7 mouse cellular contexts compared by ENCODE assay signal in genomic region chr1:37300650-37301049, GRCm38 (mm10). TPM values are rescaled to one million over a fixed set of nuclear protein-coding genes. Genes with fewer than 3 reads are reported as not detected.
DNase-seq lines count a peak whose midpoint lies in the region; ATAC-seq and TF ChIP-seq lines count a peak whose summit lies in the region.

No protein-coding gene starts in this region.

- H3K4me3 ChIP-seq in embryonic facial prominence, embryonic 12.5 days, result peak overlapping the region; percentile 91
- peak overlapping the region; percentile 74 for H3K4me3 ChIP-seq in macrophage (ENCODE audit: inconsistent target)
- peak overlapping the region; percentile 89 for H3K4me3 ChIP-seq in stomach, postnatal 0 days (ENCODE audit: low read depth, low read length)

- H3K27me3 ChIP-seq in embryonic facial prominence, embryonic 12.5 days, result no peaks in the 10 kb centered on the region
- no peaks in the 10 kb centered on the region for H3K27me3 ChIP-seq in stomach, postnatal 0 days (ENCODE audit: control insufficient read depth, insufficient read depth, low read length)

- H3K27ac ChIP-seq in embryonic facial prominence, embryonic 12.5 days, result no peak overlapping the region
- peak overlapping the region; percentile 71 for H3K27ac ChIP-seq in macrophage
- H3K27ac ChIP-seq in stomach, postnatal 0 days (replicated peaks), result no peak overlapping the region; the same call in 1 of the 2 replicates

- TF ChIP-seq CTCF in stomach, postnatal 0 days (IDR thresholded peaks at IDR 0.05; ENCODE audit: low read depth), result no peak

- WGBS in embryonic facial prominence, embryonic 12.5 days, result 81% methylated on average over 5 of the region's 5 CpGs
- WGBS in macrophage (ENCODE audit: missing documents), result 0% methylated on average over 4 of the region's 5 CpGs
- WGBS in stomach, postnatal 0 days, result 37% methylated on average over 5 of the region's 5 CpGs

- peak overlapping the region; percentile 77 for H3K9ac ChIP-seq in embryonic facial prominence, embryonic 12.5 days
- peak overlapping the region; percentile 86 for H3K9ac ChIP-seq in stomach, postnatal 0 days (ENCODE audit: low read length)

- no peaks in the 10 kb centered on the region for H3K9me3 ChIP-seq in embryonic facial prominence, embryonic 12.5 days
- H3K9me3 ChIP-seq in stomach, postnatal 0 days (ENCODE audit: control insufficient read depth, low read length), result no peaks in the 10 kb centered on the region

- no peak for ATAC-seq in embryonic facial prominence, embryonic 12.5 days (ENCODE audit: insufficient number of reproducible peaks, insufficient read depth, low FRiP score, low TSS enrichment)
- ATAC-seq in stomach, postnatal 0 days (ENCODE audit: low FRiP score, low TSS enrichment), result no peak

- H3K4me1 ChIP-seq in embryonic facial prominence, embryonic 12.5 days, result peaks cover 8% of the 10 kb centered on the region
- peaks cover 3% of the 10 kb centered on the region; the same call in 1 of the 2 replicates for H3K4me1 ChIP-seq in stomach, postnatal 0 days (replicated peaks; ENCODE audit: control insufficient read depth, insufficient read depth)

- peak overlapping the region; percentile 68 for H3K4me2 ChIP-seq in embryonic facial prominence, embryonic 12.5 days (replicated peaks)
- H3K4me2 ChIP-seq in stomach, postnatal 0 days (replicated peaks; ENCODE audit: low read depth), result peak overlapping the region; percentile 79

- no peak for TF ChIP-seq EP300 in stomach, postnatal 0 days (optimal IDR thresholded peaks at IDR 0.05)

- DNase-seq in retina, embryonic 14.5 days (ENCODE audit: low spot score), result peak; percentile 10
- no peak for DNase-seq in retina, postnatal 1 day
- peak; percentile 72 for DNase-seq in induced T-regulatory cell, adult 2 months (ENCODE audit: low read depth)
- DNase-seq in stomach, postnatal 0 days (ENCODE audit: low spot score), result no peak
- no peak for DNase-seq in ovary, postnatal 14 days (ENCODE audit: low spot score)

- peaks cover 56% of the 10 kb centered on the region for H3K79me2 ChIP-seq in macrophage (ENCODE audit: inconsistent target)

- H3K36me3 ChIP-seq in embryonic facial prominence, embryonic 12.5 days, result no peaks in the 10 kb centered on the region
- H3K36me3 ChIP-seq in macrophage (ENCODE audit: inconsistent target), result no peaks in the 10 kb centered on the region
- no peaks in the 10 kb centered on the region for H3K36me3 ChIP-seq in stomach, postnatal 0 days (ENCODE audit: control insufficient read depth, insufficient read depth, low read length)

RNA-seq across cellular contexts. Expression of gene Inpp4a, which starts 1.0 kb away (rescaled TPM):
- 19.5 and 21.8 TPM in 2 replicates for polyA plus RNA-seq in embryonic facial prominence, embryonic 12.5 days (2016; fragmentation: Nextera tagmentation; extraction: Ambion mirVana)
- total RNA-seq in macrophage (2018; cell fraction: chromatin; rRNA removed), result 100 to 1,000 TPM; 170 to 584 (median 327) TPM
- 10 to 100 TPM; 28.2 to 79.3 (median 60.4) TPM for total RNA-seq in macrophage (2018; cell fraction: cytosol; rRNA removed)
- 100 to 1,000 TPM in 24 of 26 experiments, 10 to 100 TPM in 2; 95.2 to 376 (median 172) TPM for total RNA-seq in macrophage (2018; cell fraction: nucleus; rRNA removed)
- polyA plus RNA-seq in macrophage (2018), result 13.9 to 36.0 TPM (median 22.9 TPM) in 3 replicates
- polyA plus RNA-seq in stomach, postnatal 0 days (2015; fragmentation: Nextera tagmentation; extraction: Ambion mirVana), result 10.6 and 12.0 TPM in 2 replicates

Comparison
In these comparisons a context has a peak if more than half of its experiments do, and no peak if none do; other contexts are left out.
1. DNase-seq: peak in retina, embryonic 14.5 days (single experiment) and induced T-regulatory cell, adult 2 months (single experiment); none in retina, postnatal 1 day (single experiment), stomach, postnatal 0 days (single experiment) and ovary, postnatal 14 days (single experiment).
2. Peak in every context shown above with its lines, with median percentiles within 50 percentile points of each other: H3K4me3 ChIP-seq.